Mouse (Mus musculus): ENCODE data around the gene Rpe65. TPM values are rescaled to one million over a fixed set of nuclear protein-coding genes. Genes with fewer than 3 reads are reported as not detected.

Gene Rpe65
- total RNA-seq (2015) (not detected in 2 replicates), total RNA-seq (2017) (not detected in 2 replicates)

- ATAC-seq (replicated peaks; ENCODE audit: poor library complexity), result no peak
Observed at GRCm38 (mm10) chr3:159598875-159599274, at the start of gene Rpe65. Rpe65 (plus strand) TSS chr3:159599175.

DNA sequence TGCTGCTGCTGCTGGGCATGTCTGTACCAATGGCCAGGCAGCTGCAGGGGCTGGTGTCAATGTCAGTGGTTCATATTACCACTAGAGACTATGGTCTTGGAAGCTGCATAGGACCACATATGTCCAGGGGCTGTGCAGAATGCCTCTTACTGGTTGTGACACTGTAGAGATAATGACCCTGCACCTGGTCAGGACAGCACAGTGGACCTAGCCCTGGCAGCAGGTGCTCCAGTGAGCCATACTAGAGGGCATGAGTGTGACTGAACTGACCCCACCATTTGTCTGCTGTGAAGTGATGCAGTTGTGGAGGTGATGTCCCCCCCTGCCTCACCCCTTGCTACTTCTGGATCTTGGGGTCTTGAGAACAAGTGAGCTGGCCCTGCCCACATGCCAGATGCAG lies 48.8 kb upstream of the Rpe65 start:
- ATAC-seq (replicated peaks; ENCODE audit: poor library complexity), result no peak

- ATAC-seq (replicated peaks; ENCODE audit: poor library complexity), result no peak
Observed at GRCm38 (mm10) chr3:159614977-159615376, 16.0 kb downstream of the Rpe65 start.

GRCm38 (mm10) chr3:159621026-159621425 lies 22.1 kb downstream of the Rpe65 start:
- no peak for ATAC-seq (replicated peaks; ENCODE audit: poor library complexity)

GRCm38 (mm10) chr3:159624010-159624409 lies 25.0 kb downstream of the Rpe65 start:
- no peak for ATAC-seq (replicated peaks; ENCODE audit: poor library complexity)

DNA sequence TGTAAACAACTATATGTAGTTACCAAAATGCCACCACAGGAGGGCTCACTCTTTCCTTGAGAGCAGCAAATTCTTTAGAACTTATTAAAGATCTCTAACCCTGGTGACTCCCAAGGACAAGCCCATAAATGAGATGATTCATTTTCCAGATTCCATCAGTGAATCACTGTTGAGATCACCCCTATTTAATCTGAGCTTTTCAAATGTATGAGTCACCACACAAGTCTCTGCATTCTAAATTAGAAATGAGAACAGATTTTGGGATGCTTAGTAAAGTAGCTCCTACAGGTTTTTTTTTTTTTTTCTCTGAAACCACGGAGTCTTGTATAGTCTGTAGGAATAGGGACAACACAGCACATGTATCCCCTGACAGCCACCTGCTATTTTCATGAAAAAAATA lies 61.8 kb downstream of the Rpe65 start:
- no peak for ATAC-seq (replicated peaks; ENCODE audit: poor library complexity)

DNA sequence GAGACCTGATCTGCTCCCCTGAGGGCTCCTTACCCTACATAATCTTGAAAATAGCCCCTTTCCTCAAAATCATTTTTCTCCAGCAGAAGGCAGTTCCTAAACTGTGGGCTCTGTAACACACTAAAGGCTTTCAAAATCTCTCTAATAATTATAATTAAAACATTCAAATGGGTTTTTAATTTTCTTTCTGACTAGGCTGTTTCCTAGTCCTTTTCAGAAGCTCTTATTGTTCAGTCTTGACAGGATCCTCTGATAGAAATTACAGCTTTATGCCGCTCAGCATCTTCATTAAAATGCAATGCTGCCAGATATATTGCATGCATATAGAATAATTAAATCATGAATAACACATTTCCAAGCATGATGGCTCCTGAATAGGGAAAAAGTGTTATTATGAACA lies 64.4 kb downstream of the Rpe65 start:
- no peak for ATAC-seq (replicated peaks; ENCODE audit: poor library complexity)

Other genes with a start within 250 kb of the Rpe65 start
- gene Depdc1a, start 103.7 kb upstream of the Rpe65 start, total RNA-seq (2015), result 27.4 and 34.1 TPM in 2 replicates
- gene Depdc1a, start 103.7 kb upstream of the Rpe65 start, total RNA-seq (2017), result 24.9 and 25.9 TPM in 2 replicates
- gene Wls, start 240.5 kb downstream of the Rpe65 start, total RNA-seq (2015), result 83.8 and 93.0 TPM in 2 replicates
- gene Wls, start 240.5 kb downstream of the Rpe65 start, total RNA-seq (2017), result 67.2 and 80.9 TPM in 2 replicates

Data from megakaryocyte progenitor cell, adult 5-6 weeks (primary cell).